Mouse (Mus musculus) forebrain, embryonic 15.5 days (tissue): ENCODE results near the gene Sgip1. TPM values are rescaled to one million over a fixed set of nuclear protein-coding genes. Genes with fewer than 3 reads are reported as not detected.
A peak's percentile ranks its signal among the peaks of the same experiment; 100 is the strongest.

Experiments used
- ATAC-seq: fragments of 200-750 bp; cut with Nextera tagmentation; replicated peaks from 2 replicates; pipeline ENCODE4 v1.8.0; 2017; ENCODE audit warnings: mild to moderate bottlenecking, moderate TSS enrichment, moderate library complexity
- H3K27ac ChIP-seq: fragments of 300-500 bp; sonication (generic); replicated peaks from 2 replicates; pipeline ENCODE4 v1.5.1; 2015; ENCODE audit warnings: mild to moderate bottlenecking, inconsistent platforms
- H3K27me3 ChIP-seq: fragments of 300-500 bp; sonication (generic); 2 replicates; pipeline ENCODE4 v1.6.1; 2015; ENCODE audit warnings: inconsistent platforms
- H3K36me3 ChIP-seq: fragments of 300-500 bp; sonication (generic); 2 replicates; pipeline ENCODE4 v1.6.1; 2015; ENCODE audit warnings: mild to moderate bottlenecking, inconsistent platforms
- H3K4me1 ChIP-seq: fragments of 300-500 bp; sonication (generic); 2 replicates; pipeline ENCODE4 v1.6.1; 2015; ENCODE audit warnings: inconsistent platforms
- H3K4me2 ChIP-seq: fragments of 300-500 bp; sonication (generic); replicated peaks from 2 replicates; pipeline ENCODE4 v1.6.1; 2015; ENCODE audit warnings: mild to moderate bottlenecking, inconsistent platforms
- H3K4me3 ChIP-seq: fragments of 300-500 bp; sonication (generic); 2 replicates; pipeline ENCODE4 v1.5.1; 2015; ENCODE audit warnings: mild to moderate bottlenecking, inconsistent platforms
- H3K9ac ChIP-seq: fragments of 300-500 bp; sonication (generic); replicated peaks from 2 replicates; pipeline ENCODE4 v1.6.1; 2015; ENCODE audit warnings: mild to moderate bottlenecking, inconsistent platforms
- H3K9me3 ChIP-seq: fragments of 300-500 bp; sonication (generic); 2 replicates; pipeline ENCODE4 v1.6.1; 2016; ENCODE audit warnings: inconsistent platforms
- WGBS: fragments of 180-500 bp; shearing (Covaris S2); methylation state at CpG from one replicate; pipeline ENCODE4 v1.1.7; 2015; ENCODE audit warnings: mixed read lengths; 5-methylcytosine and 5-hydroxymethylcytosine counted together
- polyA plus RNA-seq: library from polyadenylated mRNA; unstranded; fragments of >200 nt; fragmentation: Nextera tagmentation; extraction: Ambion mirVana; gene quantifications from 2 replicates; pipeline ENCODE4 v1.2.1, GENCODE M21; 2015

Sgip1 gene
- polyA plus RNA-seq, 1 experiment from 2014 or later: 57.3 TPM

DNA sequence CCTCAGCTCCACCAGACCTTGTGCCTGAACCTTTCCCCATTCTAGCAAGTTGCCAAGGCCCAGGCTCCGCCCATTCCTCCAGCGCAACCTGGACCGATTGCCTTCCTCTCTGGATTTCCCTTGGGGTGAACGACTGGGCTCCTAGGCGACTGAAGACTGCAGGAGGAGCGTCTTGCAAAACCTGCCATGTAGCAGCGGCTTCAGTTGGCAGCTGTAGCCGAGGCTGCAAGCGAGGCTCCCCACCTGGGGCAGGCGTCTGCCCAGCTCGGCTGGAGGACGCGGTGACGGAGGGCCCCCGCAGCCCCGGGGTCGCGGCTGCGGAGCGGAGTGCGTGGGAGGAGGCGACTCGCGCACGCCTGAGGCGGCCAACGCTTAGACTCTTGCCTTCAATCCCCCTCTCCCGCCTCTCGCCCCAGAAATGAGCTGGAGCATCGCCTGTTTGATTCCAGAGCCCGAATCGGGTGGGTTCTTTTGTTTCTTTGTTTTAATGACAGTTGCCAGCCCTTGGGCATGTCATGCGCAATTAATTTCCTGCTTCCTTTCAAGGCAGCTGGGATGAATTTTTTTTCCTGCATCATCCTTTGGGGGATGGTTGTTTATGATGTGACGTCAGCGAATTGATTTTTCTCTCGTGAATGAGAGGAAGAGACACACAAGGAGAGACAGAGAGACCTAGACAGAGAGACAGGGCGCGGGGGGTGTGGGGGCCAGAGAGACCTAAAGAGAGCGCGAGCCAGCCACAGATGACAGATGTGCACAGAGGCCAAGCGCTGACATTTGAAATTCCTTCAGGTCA lies 18.2 kb downstream of the Sgip1 start:
- H3K27me3 ChIP-seq: no peaks in the 10 kb centered on the region
- H3K9me3 ChIP-seq: no peaks in the 10 kb centered on the region
- peak overlapping the region; percentile 69 for H3K4me3 ChIP-seq
- H3K9ac ChIP-seq: peak overlapping the region; percentile 96
- H3K4me2 ChIP-seq: peak overlapping the region; percentile 91
- WGBS: under 1% methylated on average over 41 of the region's 41 CpGs
- peak; percentile 58 for ATAC-seq
- H3K27ac ChIP-seq: peak overlapping the region; percentile 99
- H3K36me3 ChIP-seq: no peaks in the 10 kb centered on the region
- peaks cover 29% of the 10 kb centered on the region for H3K4me1 ChIP-seq

DNA sequence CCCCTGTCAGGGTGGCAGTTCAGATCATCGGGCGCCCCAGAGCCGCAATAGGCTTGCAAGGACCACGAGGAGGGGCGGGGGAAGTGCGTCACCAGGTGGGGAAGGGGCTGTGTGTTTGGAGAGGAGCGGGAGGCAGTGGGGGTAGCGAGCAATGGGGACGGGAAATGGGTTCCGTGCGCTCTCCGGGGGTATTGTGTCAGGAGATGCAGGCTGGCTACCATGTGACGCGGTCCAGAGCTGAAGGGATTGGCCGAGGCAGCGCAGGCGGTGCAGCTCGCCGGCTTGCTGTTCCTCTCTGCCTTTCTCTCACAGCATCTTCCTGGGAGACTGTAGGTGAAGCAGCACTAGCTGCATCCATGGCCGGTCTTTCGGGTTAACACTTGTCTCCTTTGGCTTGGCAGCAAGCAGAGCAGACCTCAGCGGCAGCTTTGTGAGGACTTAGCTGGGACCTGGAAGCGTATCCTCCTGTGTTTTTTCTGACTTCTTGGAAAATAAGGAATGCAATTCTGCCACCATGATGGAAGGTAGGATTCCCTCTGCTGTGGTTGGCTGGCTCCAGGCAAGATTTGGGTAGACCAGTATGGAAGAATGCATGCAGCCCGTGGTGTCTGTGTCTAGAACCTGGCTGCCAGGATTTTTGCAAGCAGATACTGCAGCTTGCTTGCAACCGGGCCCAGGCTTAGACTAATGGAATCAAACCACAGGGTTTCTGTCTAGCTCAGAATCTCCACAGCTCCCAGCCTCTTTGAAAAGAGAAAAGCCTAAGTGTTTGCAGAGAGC lies 19.1 kb downstream of the Sgip1 start:
- ATAC-seq: peak; percentile 98
- Histone ChIP-seq H3K4me3 (peak overlapping the region; percentile 69), H3K36me3 (no peaks in the 10 kb centered on the region), H3K4me1 (peaks cover 29% of the 10 kb centered on the region), H3K27me3 (no peaks in the 10 kb centered on the region), H3K9me3 (no peaks in the 10 kb centered on the region), H3K9ac (peak overlapping the region; percentile 96), H3K27ac (peak overlapping the region; percentile 99), H3K4me2 (peak overlapping the region; percentile 91)
- WGBS: under 1% methylated on average over 25 of the region's 25 CpGs

DNA sequence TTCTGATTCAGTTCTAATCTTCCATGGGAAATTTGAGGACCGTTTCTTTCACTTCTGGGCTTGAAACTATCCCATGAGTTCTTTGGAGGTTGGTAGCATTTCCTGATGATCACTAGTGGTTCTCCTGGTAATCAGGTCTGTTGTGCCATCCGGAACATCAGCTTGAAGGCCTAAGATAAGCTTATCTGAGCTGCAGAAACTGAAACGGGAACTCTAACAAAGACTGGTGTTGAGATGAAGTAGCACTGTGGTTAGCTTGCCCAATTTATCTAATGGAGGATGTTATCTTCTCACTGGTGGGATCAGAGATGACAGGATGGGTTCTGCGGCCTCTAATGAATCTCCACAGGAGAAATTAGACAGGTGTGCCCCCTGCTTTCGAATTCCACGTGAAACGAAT lies 21.0 kb downstream of the Sgip1 start:
- H3K27me3 ChIP-seq: no peaks in the 10 kb centered on the region
- H3K9me3 ChIP-seq: no peaks in the 10 kb centered on the region
- ATAC-seq: no peak
- 84% methylated on average over 7 of the region's 7 CpGs for WGBS
- H3K36me3 ChIP-seq: no peaks in the 10 kb centered on the region
- H3K27ac ChIP-seq: no peak overlapping the region
- peaks cover 29% of the 10 kb centered on the region for H3K4me1 ChIP-seq
- no peak overlapping the region for H3K9ac ChIP-seq
- H3K4me2 ChIP-seq: peak overlapping the region; percentile 91
- peak overlapping the region; percentile 69 for H3K4me3 ChIP-seq

DNA sequence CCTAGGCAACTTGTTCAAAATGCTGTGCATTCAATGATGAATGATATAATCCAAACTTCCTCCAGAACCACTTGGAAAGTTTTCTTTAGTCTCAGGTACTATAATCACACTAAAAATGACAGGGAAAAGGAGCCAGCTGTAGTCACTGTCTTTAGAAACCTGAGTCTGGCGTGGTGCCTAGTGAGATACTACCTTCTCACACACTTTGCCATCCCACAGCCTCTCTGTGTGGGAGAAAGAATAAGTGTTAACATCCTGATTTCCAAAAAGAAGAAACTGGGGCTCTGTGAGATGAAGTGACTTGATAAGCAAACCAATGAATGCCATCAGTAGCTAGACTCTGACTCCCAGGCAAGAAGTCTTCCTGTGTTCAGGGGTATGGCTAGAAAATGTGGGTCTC lies 28.0 kb downstream of the Sgip1 start:
- no peak for ATAC-seq
- WGBS: 89% methylated on average over 1 of the region's 1 CpGs

DNA sequence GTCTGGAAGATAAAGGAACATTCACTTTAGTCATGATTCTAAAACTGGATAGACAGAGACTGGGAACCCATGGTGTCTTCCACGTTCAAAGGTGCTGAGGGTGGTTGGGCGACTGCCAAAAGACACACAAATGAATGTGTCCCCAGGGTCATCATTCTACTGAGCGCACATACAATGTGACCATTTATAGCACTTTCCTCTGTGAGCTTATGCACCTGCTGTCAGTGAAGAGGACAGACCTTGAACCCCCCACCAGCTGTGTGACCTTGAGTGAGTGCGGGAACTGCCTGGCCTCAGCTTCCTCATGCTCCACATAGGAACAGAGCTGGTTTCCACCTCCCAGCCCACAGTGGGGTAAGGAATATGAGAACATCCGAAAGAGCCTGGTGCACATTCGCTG lies 28.8 kb downstream of the Sgip1 start:
- no peaks in the 10 kb centered on the region for H3K36me3 ChIP-seq
- no peak overlapping the region for H3K27ac ChIP-seq
- no peaks in the 10 kb centered on the region for H3K9me3 ChIP-seq
- 83% methylated on average over 6 of the region's 6 CpGs for WGBS
- no peaks in the 10 kb centered on the region for H3K27me3 ChIP-seq
- no peak for ATAC-seq
- H3K4me3 ChIP-seq: no peak overlapping the region
- no peaks in the 10 kb centered on the region for H3K4me1 ChIP-seq
- no peak overlapping the region for H3K4me2 ChIP-seq
- H3K9ac ChIP-seq: no peak overlapping the region

More for the DNA sequence above, 28.0 kb downstream of the Sgip1 start:
- H3K4me3 ChIP-seq: no peak overlapping the region
- H3K27ac ChIP-seq: no peak overlapping the region
- no peaks in the 10 kb centered on the region for H3K9me3 ChIP-seq
- H3K36me3 ChIP-seq: no peaks in the 10 kb centered on the region
- no peaks in the 10 kb centered on the region for H3K27me3 ChIP-seq
- H3K9ac ChIP-seq: no peak overlapping the region
- H3K4me1 ChIP-seq: no peaks in the 10 kb centered on the region
- no peak overlapping the region for H3K4me2 ChIP-seq

DNA sequence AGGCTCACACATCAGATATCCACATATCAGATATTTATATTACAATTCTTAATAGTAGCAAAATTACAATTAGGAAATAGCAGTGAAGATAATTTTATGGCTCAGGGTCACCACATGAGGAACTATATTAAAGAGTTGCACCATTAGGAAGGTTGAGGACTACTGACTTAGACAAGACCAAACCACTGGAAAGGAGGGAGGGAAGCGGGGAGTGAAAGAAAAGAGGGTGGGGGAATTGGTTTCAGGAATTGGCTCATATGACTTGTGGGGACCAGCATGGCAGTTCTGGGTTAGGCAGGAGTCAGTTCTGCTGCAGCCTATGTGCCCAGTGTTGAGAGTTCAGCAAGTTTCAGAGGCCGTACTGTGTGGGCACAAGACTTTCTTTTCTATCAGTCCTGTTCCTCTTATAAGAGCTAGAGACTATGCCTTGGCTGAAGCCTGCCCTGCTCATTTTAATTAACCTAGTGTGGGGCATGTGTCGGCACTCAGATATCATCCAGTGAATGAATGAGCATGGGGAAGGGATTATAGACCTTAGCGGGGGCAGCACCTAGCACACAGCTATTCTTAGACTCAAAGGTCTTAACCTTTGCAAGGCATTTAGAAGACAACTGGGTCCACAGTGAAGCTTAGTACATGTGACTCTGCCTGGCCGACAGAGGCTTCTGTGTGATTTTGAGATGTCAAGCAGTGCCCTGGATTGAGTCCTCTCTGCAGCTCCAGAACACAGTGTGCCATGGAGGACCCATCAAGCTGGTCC lies 30.7 kb downstream of the Sgip1 start:
- no peak overlapping the region for H3K27ac ChIP-seq
- H3K36me3 ChIP-seq: no peaks in the 10 kb centered on the region
- no peak overlapping the region for H3K4me3 ChIP-seq
- no peak for ATAC-seq
- H3K27me3 ChIP-seq: no peaks in the 10 kb centered on the region
- WGBS: 64% methylated on average over 5 of the region's 5 CpGs
- H3K9ac ChIP-seq: no peak overlapping the region
- H3K4me2 ChIP-seq: no peak overlapping the region
- no peaks in the 10 kb centered on the region for H3K4me1 ChIP-seq
- no peaks in the 10 kb centered on the region for H3K9me3 ChIP-seq

DNA sequence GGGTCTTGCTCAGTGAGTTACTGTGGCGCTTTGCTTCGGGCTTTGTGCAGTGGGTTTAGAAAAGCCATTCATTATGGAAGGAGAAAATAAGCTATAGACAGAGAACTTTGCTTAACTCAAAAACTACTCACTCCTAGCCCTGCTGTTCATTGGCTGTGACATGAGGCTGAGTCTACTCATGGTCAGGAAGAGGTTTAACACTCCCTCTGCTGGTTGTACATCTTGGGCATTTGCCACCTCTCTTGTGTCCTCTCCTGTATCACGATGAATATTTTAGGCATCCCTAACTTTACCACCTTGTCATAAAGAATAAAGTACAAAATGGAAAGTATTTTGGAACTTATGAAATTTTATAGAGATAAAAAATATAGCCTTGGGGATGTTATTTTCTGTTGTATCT lies 32.1 kb downstream of the Sgip1 start:
- no peaks in the 10 kb centered on the region for H3K9me3 ChIP-seq
- 88% methylated on average over 3 of the region's 3 CpGs for WGBS
- H3K4me3 ChIP-seq: no peak overlapping the region
- no peaks in the 10 kb centered on the region for H3K36me3 ChIP-seq
- H3K27ac ChIP-seq: no peak overlapping the region
- no peak for ATAC-seq
- no peak overlapping the region for H3K4me2 ChIP-seq
- no peaks in the 10 kb centered on the region for H3K4me1 ChIP-seq
- no peaks in the 10 kb centered on the region for H3K27me3 ChIP-seq
- no peak overlapping the region for H3K9ac ChIP-seq

DNA sequence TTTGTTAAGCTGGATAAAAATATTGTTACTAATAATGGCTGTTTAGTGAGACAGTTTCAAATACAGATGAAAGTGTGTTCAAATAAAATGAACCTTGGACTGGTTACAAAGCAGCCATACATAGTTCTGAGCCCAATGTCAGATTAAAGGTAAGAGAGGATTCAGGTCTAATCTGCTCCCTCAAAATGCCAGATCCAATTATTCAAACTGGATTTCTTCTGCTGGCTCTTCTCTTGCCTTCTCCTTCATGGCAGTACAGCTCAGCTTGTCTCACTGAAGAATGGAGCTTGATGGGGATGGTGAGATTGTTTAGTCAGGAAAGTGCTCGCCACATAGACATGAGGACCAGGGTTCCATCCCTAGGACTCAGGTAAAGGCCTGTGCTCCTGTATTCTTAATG lies 32.7 kb downstream of the Sgip1 start:
- WGBS: 100% methylated on average over 1 of the region's 1 CpGs
- no peaks in the 10 kb centered on the region for H3K9me3 ChIP-seq
- no peak for ATAC-seq
- H3K4me3 ChIP-seq: no peak overlapping the region
- no peaks in the 10 kb centered on the region for H3K36me3 ChIP-seq
- H3K9ac ChIP-seq: no peak overlapping the region
- H3K4me2 ChIP-seq: no peak overlapping the region
- H3K27ac ChIP-seq: no peak overlapping the region
- no peaks in the 10 kb centered on the region for H3K4me1 ChIP-seq
- H3K27me3 ChIP-seq: no peaks in the 10 kb centered on the region

DNA sequence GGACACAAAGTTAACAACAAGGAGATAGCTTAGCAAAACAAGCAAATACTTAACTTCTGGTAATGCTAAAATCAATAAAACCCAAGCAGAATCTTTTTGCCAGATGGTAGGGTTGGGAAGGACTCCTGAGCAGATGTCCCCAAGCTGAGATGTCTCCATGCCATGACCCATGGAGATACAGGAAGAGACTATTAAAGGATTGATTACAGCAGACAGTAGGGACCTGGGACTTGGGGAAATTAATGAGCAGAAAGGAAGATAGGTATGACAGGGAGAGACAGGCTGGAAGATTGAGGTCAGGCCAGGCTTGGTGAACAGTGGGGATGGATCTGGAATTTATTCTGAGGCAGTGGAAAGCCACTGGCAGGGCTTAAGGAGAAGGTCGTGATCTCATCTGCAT lies 33.5 kb downstream of the Sgip1 start:
- Histone ChIP-seq H3K27me3 (no peaks in the 10 kb centered on the region), H3K4me1 (no peaks in the 10 kb centered on the region), H3K9me3 (no peaks in the 10 kb centered on the region), H3K9ac (no peak overlapping the region), H3K4me3 (no peak overlapping the region), H3K4me2 (no peak overlapping the region), H3K36me3 (no peaks in the 10 kb centered on the region), H3K27ac (no peak overlapping the region)
- ATAC-seq: no peak
- 90% methylated on average over 1 of the region's 1 CpGs for whole genome bisulfite sequencing

DNA sequence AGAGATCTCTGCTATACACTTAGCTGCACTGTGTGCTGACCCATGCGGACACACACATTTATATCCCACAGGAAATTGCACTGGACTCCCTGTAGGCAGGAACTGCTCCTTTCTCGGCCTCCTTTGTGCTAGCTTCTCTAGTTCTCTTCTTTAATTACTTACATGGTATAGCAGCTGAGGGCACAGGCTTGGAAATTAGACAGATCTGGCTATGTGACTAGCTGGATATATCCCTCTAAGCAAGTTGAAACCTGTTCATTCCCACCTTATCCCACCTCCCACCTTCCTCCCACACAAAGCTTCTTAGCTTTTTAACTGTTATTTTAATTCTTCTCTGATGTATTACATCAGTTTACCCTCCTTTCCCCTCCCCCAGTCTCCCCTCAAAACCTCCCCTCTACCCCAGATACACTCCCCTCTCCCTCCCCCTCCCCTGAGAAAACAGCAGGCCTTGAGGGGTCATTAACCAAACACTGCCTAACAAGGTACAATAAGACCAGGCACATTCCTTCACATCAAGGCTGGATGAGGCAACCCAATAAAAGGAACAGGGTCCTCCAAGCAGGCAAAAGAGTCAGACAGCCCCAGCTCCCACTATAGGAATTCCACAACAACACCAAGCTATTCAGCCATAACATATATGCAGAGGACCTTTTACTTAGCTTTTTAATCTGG lies 34.6 kb downstream of the Sgip1 start:
- no peak overlapping the region for H3K4me3 ChIP-seq
- no peaks in the 10 kb centered on the region for H3K27me3 ChIP-seq
- WGBS: 27% methylated on average over 2 of the region's 2 CpGs
- no peak overlapping the region for H3K4me2 ChIP-seq
- H3K9ac ChIP-seq: no peak overlapping the region
- no peaks in the 10 kb centered on the region for H3K9me3 ChIP-seq
- no peak overlapping the region for H3K27ac ChIP-seq
- ATAC-seq: no peak
- no peaks in the 10 kb centered on the region for H3K4me1 ChIP-seq
- no peaks in the 10 kb centered on the region for H3K36me3 ChIP-seq

DNA sequence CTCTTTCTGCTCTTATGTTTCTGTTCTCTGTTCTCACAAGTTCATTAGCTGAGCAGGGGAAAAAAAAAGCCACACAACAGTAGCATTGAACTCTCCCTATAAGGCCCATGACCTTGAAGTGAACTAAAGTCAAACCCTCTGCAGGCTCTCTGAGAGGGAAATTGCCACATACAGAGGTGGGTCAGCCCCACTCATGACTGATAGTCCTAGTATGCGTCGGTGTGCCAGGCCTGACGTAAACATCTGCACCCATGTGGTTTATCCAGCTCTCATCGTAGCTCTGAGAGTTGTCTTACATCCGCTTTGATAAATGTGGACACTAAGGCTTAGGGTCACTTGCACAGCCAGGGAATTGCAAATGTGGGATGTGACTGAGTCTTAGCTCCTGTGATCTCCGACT lies 38.8 kb downstream of the Sgip1 start:
- Histone ChIP-seq H3K36me3 (no peaks in the 10 kb centered on the region), H3K4me1 (peaks cover 10% of the 10 kb centered on the region), H3K27ac (no peak overlapping the region), H3K4me2 (no peak overlapping the region), H3K9me3 (no peaks in the 10 kb centered on the region), H3K4me3 (no peak overlapping the region), H3K27me3 (no peaks in the 10 kb centered on the region), H3K9ac (no peak overlapping the region)
- no peak for ATAC-seq
- WGBS: 89% methylated on average over 6 of the region's 6 CpGs
